Mouse (Mus musculus) neutrophil, adult 65 days (primary cell): ENCODE data around the gene Wasf2. TPM values are rescaled to one million over a fixed set of nuclear protein-coding genes. Genes with fewer than 3 reads are reported as not detected.

Source experiments
- total RNA-seq: library from RNA; stranded (reverse); gene quantifications from 2 replicates; pipeline ENCODE4 v1.2.4, GENCODE M21; 2023

Wasf2 gene
- total RNA-seq = 239 and 265 TPM in 2 replicates

GRCm38 (mm10) chr4:133129931-133130889 is at the start of gene Wasf2:
Gene Wasf2, plus strand, starts transcription at chr4:133130505.

GRCm38 (mm10) chr4:133211751-133212561 is 81.7 kb downstream of the Wasf2 start, which contains the start of the genes Cd164l2 and Gpr3:
Gene Cd164l2, plus strand, starts transcription at chr4:133212131.
Gene Gpr3, minus strand, starts transcription at chr4:133212536.

GRCm38 (mm10) chr4:133240490-133240921 is 110.2 kb downstream of the Wasf2 start, which contains the start of gene Map3k6:
Gene Map3k6, plus strand, starts transcription at chr4:133240818.

Other genes with a start within 250 kb of the Wasf2 start
- gene Stx12, start 246.0 kb upstream of the Wasf2 start, total RNA-seq = 13.5 and 17.1 TPM in 2 replicates
- 28.4 and 35.9 TPM in 2 replicates for gene Fam76a, start 207.9 kb upstream of the Wasf2 start, total RNA-seq
- 308 and 313 TPM in 2 replicates for gene Fgr, start 156.4 kb upstream of the Wasf2 start, total RNA-seq
- 4.7 and 6.3 TPM in 2 replicates for gene Ahdc1, start 119.2 kb upstream of the Wasf2 start, total RNA-seq
- gene Cd164l2, start 81.6 kb downstream of the Wasf2 start, total RNA-seq = not detected in 2 replicates
- not detected in 2 replicates for gene Gpr3, start 82.0 kb downstream of the Wasf2 start, total RNA-seq
- 3.1 and 5.4 TPM in 2 replicates for gene Map3k6, start 110.3 kb downstream of the Wasf2 start, total RNA-seq
- 41.3 and 43.2 TPM in 2 replicates for gene Sytl1, start 132.6 kb downstream of the Wasf2 start, total RNA-seq
- gene Tmem222, start 147.3 kb downstream of the Wasf2 start, total RNA-seq = 37.0 and 47.6 TPM in 2 replicates
- 64.6 and 69.6 TPM in 2 replicates for gene Wdtc1, start 223.0 kb downstream of the Wasf2 start, total RNA-seq
- gene Slc9a1, start 239.2 kb downstream of the Wasf2 start, total RNA-seq = 56.1 and 67.3 TPM in 2 replicates